Mouse (Mus musculus): ENCODE data around the gene Styxl1.

The Styxl1 gene

DNA sequence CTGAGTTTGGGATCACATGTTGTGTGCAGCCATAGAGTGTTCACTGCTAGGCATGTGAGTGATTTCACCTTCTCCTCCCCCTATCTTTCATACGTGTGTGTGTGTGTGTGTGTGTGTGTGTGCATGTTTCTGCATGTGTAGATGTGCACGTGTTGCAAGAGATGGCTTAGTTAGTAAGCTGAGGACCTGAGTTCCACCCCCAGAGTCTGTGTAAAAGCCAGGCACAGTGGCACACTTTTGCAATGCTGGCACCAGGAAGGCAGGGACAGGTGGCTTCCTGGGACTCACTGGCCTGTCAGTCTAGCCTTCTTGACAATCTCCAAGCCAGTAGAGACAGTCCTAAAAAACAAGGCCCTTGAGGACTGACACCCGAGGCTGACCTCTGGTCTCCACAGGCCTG lies 13.2 kb downstream of the Styxl1 start:
- in situ Hi-C loops (cut with MboI): no loop called here

DNA sequence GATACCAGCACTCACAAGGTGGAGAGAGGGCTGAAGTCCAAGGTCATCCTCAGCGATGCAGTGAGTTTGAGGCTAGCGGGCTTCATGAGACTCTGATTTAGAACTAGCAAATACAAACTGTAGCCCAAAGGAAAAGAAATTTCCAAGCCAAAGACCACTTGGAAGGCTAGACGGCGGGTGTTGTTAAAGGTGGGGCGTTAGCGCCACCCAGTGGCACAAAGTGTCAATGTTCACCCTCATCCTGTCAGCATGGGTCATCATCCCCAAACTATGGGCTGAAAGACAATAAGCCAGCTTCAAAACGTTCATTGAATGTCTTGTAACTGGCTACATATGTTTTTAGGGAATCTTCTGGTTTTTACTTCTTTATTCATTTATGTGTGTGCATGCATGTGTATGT lies 14.7 kb downstream of the Styxl1 start:
- in situ Hi-C loops (cut with MboI): no loop called here

- in situ Hi-C loops (cut with MboI): no loop called here
These were observed 16.3 kb downstream of the Styxl1 start for GRCm38 (mm10) chr5:135761881-135762280.

DNA sequence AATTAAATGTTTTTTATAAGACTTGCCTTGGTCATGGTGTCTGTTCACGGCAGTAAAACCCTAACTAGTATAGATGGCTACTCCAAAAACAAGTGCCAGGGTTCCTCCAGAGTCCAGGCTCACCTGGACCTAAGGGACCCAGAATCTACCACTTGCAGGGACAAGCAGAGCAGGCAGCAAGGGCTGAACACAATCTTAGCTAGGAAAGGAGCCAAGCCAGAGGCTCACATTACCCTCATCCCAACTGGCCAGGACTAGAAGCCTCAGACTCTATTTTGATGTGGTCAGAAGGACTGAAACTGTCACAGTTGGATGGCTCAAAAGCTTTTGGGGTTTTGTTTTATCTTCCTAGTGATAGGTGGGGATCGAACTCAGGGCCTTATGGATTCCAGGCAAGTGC lies 26.6 kb downstream of the Styxl1 start:
- in situ Hi-C loops (cut with MboI): loop anchor here (5.0 kb wide), 1 partner anchor 134 kb away; no protein-coding TSS in a partner anchor

- in situ Hi-C loops (cut with MboI): loop anchor here (5.0 kb wide), 1 partner anchor 134 kb away; no protein-coding TSS in a partner anchor
These were observed 27.1 kb downstream of the Styxl1 start for GRCm38 (mm10) chr5:135751041-135751440.

DNA sequence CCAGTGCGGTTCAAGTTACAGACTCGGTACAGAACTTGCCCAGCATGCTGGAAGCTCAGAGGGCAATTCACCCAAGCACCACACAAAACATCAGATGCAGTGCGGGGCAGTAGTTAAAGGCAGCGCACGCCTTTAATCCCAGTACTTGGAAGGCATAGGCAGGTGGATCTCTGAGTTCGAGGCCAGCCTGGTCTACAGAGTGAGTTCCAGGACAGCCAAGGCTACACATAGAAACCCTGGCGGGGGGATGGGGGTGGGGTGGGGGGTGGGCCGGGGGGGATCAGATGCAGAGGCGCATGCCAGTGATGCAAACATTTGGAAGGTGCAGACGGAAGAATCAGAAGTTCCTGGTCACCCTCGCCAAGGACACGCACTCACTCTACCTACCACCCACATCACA lies 33.4 kb downstream of the Styxl1 start:
- in situ Hi-C loops (cut with MboI): no loop called here

- in situ Hi-C loops (cut with MboI): no loop called here
These were observed 34.2 kb downstream of the Styxl1 start, which contains the start of gene Tmem120a for GRCm38 (mm10) chr5:135743741-135744609. TSS of gene Tmem120a (minus strand) at chr5:135744448.

DNA sequence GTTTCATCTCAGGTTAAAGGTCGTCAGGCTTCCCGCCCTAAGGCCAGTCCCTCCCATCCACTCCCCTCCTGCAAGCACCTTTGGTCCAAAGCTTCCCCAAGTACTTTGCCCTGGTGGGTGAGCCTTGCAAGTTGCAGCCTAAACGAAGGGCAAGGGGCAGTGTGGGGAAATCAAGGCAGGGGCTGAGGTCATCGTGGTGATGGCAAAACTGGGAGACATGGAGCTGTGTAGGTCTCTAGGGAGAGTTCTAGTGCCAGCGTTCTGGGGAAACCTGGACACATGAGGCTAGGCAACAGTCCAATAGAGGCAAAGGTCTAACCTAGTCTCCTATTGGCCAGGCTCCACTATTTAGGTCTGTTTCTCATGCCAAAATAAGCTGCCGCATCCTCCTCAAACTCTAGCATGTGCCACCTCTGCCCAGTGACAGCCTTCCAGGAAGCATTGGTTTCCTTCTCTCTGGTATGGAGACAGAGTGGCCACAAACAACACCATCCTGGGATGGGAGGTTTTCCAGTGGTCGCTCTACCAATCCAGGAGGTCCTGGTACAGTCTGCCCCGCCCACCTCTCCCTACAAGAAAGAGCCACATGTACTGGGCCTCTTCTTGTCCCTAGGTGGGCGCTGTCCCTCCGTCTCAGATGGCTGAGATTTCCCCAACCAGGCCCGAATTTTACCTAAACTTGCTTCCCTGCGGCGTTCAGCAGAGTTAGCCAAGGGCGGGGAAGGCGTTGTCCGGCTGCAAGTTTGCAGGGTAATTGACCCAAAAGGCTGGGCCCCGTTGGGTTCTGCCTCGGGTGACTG lies 35.0 kb downstream of the Styxl1 start:
- in situ Hi-C loops (cut with MboI): no loop called here

DNA sequence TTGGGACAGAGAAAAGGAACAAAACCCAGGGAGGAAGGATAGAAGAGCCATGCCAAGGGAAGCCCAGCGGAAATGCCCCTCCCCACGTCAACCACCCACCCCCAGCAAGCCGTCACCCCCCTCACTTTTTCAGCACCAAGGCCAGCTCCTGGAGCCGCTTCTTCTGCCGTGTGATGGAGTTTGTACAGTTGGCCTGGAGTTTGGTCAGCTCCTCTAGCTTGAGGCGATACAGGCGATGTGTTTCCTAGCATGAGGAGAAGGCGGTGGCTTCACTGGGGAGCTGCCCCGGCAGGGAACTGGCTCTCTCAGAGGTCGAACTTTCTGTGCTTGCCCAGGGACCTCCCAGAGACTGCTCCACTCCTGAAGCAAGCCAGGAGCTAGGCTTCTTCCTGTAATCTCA lies 36.0 kb downstream of the Styxl1 start:
- in situ Hi-C loops (cut with MboI): no loop called here

- in situ Hi-C loops (cut with MboI): no loop called here
These were observed 39.9 kb downstream of the Styxl1 start for GRCm38 (mm10) chr5:135738266-135738665.

- in situ Hi-C loops (cut with MboI): no loop called here
These were observed 41.0 kb downstream of the Styxl1 start for GRCm38 (mm10) chr5:135737154-135737553.

GRCm38 (mm10) chr5:135736544-135736943 lies 41.6 kb downstream of the Styxl1 start:
- in situ Hi-C loops (cut with MboI): no loop called here

DNA sequence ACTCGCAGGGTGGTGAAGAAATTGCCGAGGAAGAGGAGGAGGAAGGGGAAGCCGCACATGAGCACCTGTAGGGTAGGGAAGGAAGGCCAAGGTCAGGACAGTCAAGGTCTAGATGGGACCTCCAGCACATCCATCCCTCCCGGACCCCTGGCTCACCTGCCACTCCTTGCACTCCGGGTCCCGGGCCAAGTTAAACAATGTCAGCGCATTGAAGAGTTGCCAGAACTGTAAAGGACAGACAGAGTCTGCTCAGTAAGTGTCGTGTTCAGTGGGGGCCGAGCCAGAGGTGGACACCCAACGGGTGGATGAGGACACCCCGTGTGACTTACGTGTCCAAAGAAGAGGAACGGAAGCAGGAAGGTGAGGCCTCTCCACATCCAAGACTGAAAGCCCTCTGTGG lies 42.4 kb downstream of the Styxl1 start:
- in situ Hi-C loops (cut with MboI): no loop called here

- in situ Hi-C loops (cut with MboI): no loop called here
These were observed 44.0 kb downstream of the Styxl1 start for GRCm38 (mm10) chr5:135734057-135734680.

DNA sequence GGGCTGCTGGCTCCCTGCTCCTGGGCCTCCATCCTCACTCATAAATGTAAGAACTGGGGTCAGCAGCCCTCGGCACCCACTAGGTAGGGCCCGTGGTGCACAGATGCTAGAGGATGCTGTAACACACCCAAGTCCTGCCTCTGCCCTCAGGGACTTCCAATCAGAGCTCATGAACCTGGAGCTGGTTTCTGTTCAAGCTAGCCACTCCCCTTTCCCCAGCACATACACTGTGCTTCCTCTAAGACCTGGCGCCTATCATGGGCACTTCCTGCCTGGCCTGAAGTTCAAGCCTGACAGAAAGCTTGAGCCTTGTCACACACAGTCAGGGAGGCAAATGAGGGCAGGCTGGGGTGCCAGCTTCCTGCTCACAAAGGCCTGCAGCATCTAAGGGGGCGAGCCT lies 45.1 kb downstream of the Styxl1 start:
- in situ Hi-C loops (cut with MboI): no loop called here

DNA sequence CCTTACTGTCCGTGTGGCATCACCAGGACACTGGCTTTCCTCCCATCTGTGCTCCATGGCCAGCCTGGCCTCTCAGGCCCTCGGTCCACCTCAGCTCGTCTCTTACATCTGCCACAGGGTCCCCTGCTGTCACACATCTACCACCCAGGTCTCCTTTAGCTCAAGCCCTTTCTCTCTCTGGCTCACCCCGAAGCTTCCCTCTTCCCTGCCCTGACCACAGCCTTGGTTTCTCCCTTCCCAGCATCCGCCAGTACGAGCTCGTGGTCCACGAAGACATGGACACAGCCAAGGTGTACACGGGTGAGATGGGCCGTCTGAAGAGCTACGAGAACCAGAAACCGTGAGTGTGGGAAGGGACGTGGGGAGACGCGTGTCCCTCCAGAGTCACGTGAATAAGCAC lies 46.9 kb downstream of the Styxl1 start:
- in situ Hi-C loops (cut with MboI): no loop called here

GRCm38 (mm10) chr5:135730916-135731315 lies 47.3 kb downstream of the Styxl1 start:
- in situ Hi-C loops (cut with MboI): no loop called here

- in situ Hi-C loops (cut with MboI): no loop called here
These were observed 47.9 kb downstream of the Styxl1 start for GRCm38 (mm10) chr5:135730278-135730677.

DNA sequence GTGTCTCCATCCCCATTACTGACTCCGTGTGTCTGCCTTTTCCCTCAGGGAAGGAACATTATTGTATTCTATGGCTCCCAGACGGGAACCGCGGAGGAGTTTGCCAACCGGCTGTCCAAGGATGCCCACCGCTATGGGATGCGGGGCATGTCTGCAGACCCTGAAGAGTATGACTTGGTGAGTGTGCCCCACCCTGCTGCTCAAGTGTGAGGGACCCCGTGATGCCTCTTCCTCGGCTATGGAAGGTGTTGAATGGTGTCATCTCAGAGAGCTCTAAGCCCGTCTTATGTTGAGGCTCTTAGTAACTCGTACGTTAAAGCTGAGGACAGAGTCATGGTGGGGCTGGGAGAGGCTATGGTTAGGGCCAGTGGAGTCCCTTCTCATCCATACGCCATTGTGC lies 48.8 kb downstream of the Styxl1 start:
- in situ Hi-C loops (cut with MboI): no loop called here

GRCm38 (mm10) chr5:135728361-135728760 lies 49.8 kb downstream of the Styxl1 start:
- in situ Hi-C loops (cut with MboI): no loop called here

DNA sequence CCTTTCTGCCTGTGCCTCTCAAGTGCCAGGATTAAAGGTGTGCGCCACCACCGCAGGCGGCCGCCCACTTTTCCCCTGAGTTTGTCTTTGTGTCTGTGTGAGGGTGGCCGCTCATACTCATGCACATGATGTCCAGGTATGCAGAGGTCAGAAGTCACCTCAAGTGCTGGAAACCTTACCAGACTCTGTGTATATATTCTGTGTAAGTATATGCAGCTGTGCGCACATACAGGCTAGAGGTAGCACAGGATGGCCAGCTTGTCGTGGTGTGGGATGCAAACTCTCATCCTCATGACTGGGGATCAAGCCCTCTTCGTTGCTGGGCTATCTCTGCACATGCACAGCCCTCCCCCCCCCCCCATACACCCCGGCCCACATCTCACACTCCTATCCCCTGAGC lies 50.3 kb downstream of the Styxl1 start:
- in situ Hi-C loops (cut with MboI): no loop called here

DNA sequence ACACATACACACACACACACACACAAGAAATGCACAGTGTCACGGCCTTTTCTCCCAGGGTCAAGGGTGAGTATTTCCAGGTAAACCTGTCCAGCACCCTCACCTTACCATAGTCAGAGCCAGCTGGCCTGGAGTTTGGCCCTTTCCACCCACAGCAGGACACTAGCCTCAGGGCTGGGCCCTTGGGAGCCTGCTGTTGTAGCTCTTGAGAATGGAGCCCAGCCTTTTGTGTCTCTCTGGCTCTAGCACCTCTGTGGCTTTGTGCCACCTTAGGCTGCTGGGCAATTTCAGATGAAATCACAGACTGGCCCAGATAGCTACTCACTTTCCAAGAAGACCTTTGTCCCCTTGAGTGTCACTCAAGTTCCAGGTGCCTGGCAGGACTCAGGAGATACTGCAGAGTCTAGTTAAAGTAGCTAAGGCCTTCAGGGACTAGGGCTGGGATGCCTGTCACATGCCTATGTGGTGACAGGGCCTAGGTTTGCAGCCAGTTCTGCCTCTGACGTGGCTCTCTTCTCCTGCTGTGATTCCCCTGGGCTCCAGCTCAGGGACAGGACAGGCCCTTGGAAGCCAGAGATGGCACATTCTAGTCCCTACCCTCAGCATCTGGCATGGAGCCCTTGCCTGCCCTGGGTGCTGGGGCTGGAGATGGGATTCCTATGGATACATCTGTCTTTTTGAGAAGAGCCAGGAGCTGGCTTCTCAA lies 51.4 kb downstream of the Styxl1 start:
- in situ Hi-C loops (cut with MboI): no loop called here
